Mouse (Mus musculus) brain, embryonic 14.5 days (tissue): ENCODE data around the gene Trio.

Experiments
- CTCF ChIP-seq: fragments of 200-500 bp; IDR thresholded peaks from 2 replicates; pipeline ENCODE4 v1.5.1; 2012; ENCODE audit warnings: inconsistent platforms, mild to moderate bottlenecking, moderate library complexity, borderline replicate concordance; ENCODE audit not compliant: insufficient read depth, insufficient read length; ENCODE audit errors: extremely low read depth
- POLR2A ChIP-seq: fragments of 200-500 bp; IDR thresholded peaks from 2 replicates; pipeline ENCODE4 v1.6.1; 2012; ENCODE audit warnings: mild to moderate bottlenecking, inconsistent platforms, borderline replicate concordance; ENCODE audit not compliant: poor library complexity, insufficient read depth, insufficient read length, severe bottlenecking; ENCODE audit errors: extremely low read depth

- no peak for TF ChIP-seq POLR2A
- TF ChIP-seq CTCF = no peak
Measured at GRCm38 (mm10) chr15:27931459-27931858, 94.2 kb downstream of the Trio start.
